Mouse (Mus musculus): ENCODE measurements around the gene Syp. TPM values are rescaled to one million over a fixed set of nuclear protein-coding genes. Genes with fewer than 3 reads are reported as not detected.

Gene Syp
- polyA plus RNA-seq, 1 experiment = 236 TPM

DNA sequence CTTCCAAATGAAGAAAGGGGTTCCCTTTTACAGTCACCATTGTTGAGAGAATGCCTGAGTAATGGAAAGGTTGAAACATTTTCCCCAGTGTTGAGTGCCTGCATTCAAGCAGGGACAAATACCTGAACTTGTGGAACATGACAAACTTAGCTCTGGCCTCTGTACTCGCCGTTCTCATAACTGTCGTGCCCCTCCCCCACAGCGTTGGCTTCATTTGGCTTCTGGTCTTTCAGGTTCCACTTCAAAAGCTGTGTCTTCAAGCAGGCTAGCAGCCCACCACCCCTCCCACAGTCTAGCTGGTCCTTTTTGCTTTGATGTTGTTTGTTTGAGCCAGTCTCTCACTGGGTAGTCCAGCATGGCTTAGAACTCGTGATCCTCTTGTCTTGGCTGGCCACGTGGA is 34.5 kb downstream of the Syp start:
- Histone ChIP-seq H3K4me3 (ENCODE audit: insufficient read depth, low read depth, low read length) (no peak overlapping the region), H3K4me1 (ENCODE audit: control insufficient read depth, insufficient read depth, low read length) (peaks cover 11% of the 10 kb centered on the region), H3K27ac (ENCODE audit: insufficient read depth, low read depth, low read length) (no peak overlapping the region)
- WGBS = 71% methylated on average over 6 of the region's 6 CpGs
- TF ChIP-seq CTCF (IDR thresholded peaks at IDR 0.05; ENCODE audit: insufficient read depth, low read depth, low read length) = no peak
- TF ChIP-seq POLR2A (IDR thresholded peaks at IDR 0.05; ENCODE audit: insufficient read depth, low read depth, low read length) = no peak

DNA sequence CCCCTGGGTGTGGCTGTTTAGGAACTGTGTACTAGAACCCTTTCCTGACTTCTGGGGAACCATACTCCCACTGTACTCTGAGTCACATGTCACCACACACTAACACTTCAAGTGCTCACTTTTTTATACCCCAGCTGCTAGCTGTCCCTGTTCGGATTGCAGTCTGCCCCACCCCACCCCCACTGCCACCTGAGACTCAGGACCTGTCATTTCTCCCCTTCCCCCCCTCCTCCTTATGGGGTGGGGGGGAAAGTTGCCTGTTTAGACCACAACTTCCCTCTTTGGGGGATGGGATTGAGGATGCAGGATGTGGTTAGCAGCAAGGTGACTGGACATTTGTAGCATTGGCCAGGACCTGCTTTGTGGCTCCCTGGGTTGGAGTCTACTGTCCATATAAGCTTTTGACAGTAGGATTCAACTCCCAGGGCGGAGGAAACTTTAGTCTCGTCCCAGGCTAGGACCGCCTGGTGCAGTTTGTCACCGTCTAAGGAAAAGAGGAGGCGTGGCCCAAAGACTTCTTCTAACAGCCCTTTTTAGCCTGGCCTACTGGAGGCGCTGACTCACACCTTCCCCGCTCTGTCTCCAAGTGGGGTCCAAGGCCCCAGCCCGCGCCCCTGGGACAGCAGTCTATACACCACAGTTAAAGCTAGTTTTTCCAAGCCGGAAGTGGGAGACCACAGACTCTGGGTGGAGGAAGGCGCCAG is 35.5 kb downstream of the Syp start:
- Histone ChIP-seq H3K27ac (ENCODE audit: insufficient read depth, low read depth, low read length) (no peak overlapping the region), H3K4me3 (ENCODE audit: insufficient read depth, low read depth, low read length) (no peak overlapping the region), H3K4me1 (ENCODE audit: control insufficient read depth, insufficient read depth, low read length) (peaks cover 11% of the 10 kb centered on the region)
- WGBS = 48% methylated on average over 12 of the region's 12 CpGs
- TF ChIP-seq POLR2A (IDR thresholded peaks at IDR 0.05; ENCODE audit: insufficient read depth, low read depth, low read length) (no peak), CTCF (IDR thresholded peaks at IDR 0.05; ENCODE audit: insufficient read depth, low read depth, low read length) (no peak)

DNA sequence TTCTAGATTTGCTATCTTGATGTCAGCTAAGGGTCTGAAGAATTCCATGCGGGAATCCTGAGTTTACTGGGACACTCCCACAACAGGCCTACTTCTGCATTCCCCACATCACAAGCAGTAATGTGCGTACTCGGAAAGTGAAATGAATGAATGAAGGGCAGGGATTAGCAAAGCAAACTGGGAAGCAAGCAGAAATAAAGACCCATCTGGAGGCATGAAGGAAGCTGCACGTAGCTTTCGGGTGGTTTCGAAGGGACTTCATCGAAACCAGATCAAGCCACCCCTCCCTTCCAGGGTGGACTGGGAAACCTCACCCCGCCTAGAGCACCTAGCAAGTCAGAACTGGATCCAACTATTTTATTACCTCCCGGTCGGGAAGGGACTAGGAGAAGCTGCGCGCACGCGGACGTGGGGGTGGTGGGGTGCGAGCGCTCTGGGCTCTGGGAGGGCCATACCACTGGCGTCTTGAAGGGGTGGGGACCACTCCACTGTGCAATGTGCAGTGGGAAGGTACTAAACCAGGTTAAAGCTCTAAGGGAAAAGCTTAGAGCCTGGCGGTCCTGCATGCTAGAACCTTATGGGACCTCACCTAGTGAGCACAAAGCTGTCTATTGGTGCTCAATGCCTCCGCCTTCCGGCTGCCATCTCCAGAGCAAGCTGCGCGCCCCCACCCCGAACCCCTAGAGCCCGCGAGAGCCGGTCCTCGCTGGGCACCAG is 36.2 kb downstream of the Syp start:
- WGBS = 27% methylated on average over 28 of the region's 28 CpGs
- peak overlapping the region; percentile 31 for H3K4me3 ChIP-seq (ENCODE audit: insufficient read depth, low read depth, low read length)
- TF ChIP-seq CTCF (IDR thresholded peaks at IDR 0.05; ENCODE audit: insufficient read depth, low read depth, low read length) = no peak
- no peak for TF ChIP-seq POLR2A (IDR thresholded peaks at IDR 0.05; ENCODE audit: insufficient read depth, low read depth, low read length)
- peaks cover 11% of the 10 kb centered on the region for H3K4me1 ChIP-seq (ENCODE audit: control insufficient read depth, insufficient read depth, low read length)
- no peak overlapping the region for H3K27ac ChIP-seq (ENCODE audit: insufficient read depth, low read depth, low read length)

DNA sequence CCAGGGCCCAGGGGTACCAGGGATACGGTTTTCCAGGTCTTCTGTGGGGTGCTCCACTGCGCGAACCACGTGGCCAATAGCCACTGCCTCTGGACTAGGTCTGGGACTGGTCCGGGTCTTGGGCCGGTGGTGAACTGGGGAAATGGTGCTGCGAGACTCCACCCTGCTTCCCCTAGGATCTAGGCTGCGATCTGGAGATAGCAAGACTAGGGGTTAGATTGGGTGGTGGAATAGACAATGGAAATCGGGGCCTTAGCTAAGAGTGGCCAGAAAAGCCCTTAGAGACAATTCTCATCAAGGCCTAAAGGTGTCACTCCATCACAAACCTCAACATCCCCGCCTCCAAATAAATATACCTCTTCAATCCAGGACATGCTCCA is 36.7 kb downstream of the Syp start:
- H3K4me1 ChIP-seq (ENCODE audit: control insufficient read depth, insufficient read depth, low read length) = peaks cover 11% of the 10 kb centered on the region
- no peak for TF ChIP-seq POLR2A (IDR thresholded peaks at IDR 0.05; ENCODE audit: insufficient read depth, low read depth, low read length)
- TF ChIP-seq CTCF (IDR thresholded peaks at IDR 0.05; ENCODE audit: insufficient read depth, low read depth, low read length) = no peak
- 35% methylated on average over 10 of the region's 10 CpGs for WGBS
- H3K4me3 ChIP-seq (ENCODE audit: insufficient read depth, low read depth, low read length) = peak overlapping the region; percentile 31
- H3K27ac ChIP-seq (ENCODE audit: insufficient read depth, low read depth, low read length) = no peak overlapping the region

DNA sequence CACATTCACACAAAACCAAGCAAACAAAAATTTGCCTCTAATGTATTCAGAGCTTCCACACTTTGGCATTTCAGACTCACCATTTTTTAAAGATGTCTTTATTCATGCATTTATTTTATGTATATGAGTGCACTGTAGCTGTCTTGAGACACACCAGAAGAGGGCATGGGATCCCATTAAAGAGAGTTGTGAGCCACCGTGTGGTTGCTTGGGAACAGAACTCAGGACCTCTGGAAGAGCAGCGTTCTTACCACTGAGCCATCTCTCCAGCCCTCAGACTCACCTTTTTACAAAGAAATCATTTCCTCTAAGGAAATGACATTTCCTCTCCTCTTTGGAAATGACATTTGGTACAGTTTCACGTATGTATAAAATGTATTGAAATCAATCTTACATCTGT is 40.7 kb downstream of the Syp start:
- WGBS = 48% methylated on average over 3 of the region's 3 CpGs
- no peak overlapping the region for H3K4me3 ChIP-seq (ENCODE audit: insufficient read depth, low read depth, low read length)
- no peak overlapping the region for H3K27ac ChIP-seq (ENCODE audit: insufficient read depth, low read depth, low read length)
- H3K4me1 ChIP-seq (ENCODE audit: control insufficient read depth, insufficient read depth, low read length) = peaks cover 3% of the 10 kb centered on the region; the same call in 1 of the 2 replicates
- no peak for TF ChIP-seq CTCF (IDR thresholded peaks at IDR 0.05; ENCODE audit: insufficient read depth, low read depth, low read length)
- TF ChIP-seq POLR2A (IDR thresholded peaks at IDR 0.05; ENCODE audit: insufficient read depth, low read depth, low read length) = no peak

DNA sequence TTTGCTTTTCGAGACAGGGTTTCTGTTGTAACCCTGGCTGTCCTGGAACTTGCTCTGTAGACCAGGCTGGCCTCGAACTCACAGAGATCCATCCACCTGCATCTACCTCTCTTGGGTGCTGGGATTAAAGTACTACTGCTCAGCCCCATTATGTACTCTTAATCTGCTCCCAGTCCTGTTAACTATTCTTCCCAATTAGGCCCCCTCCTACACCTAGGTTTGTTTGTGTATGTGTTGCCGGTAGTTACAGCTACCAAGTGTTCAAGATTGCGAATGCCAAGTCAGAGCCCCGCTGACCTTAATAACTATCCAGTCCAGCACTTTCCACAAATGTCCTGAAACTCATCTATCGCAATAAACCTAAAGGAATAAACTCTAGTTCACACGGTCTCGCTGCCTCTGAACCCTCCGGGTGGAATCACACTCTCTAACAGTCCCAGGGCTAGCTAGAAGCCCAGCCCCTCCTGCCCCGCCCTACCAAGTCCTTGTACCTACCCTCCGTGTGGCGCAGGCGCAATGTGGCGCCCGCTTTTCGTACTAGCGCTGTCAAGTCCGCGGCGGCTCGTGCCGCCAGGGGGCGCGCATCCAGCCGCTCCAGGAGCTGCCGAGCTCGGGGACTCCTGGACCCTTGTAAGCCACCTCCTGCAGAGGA is 41.3 kb downstream of the Syp start:
- H3K4me1 ChIP-seq (ENCODE audit: control insufficient read depth, insufficient read depth, low read length) = peaks cover 3% of the 10 kb centered on the region; the same call in 1 of the 2 replicates
- no peak overlapping the region for H3K27ac ChIP-seq (ENCODE audit: insufficient read depth, low read depth, low read length)
- 22% methylated on average over 27 of the region's 27 CpGs for WGBS
- H3K4me3 ChIP-seq (ENCODE audit: insufficient read depth, low read depth, low read length) = peak overlapping the region; percentile 23; the same call in 1 of the 2 replicates
- TF ChIP-seq POLR2A (IDR thresholded peaks at IDR 0.05; ENCODE audit: insufficient read depth, low read depth, low read length) = no peak
- peak; percentile 49; the same call in 1 of the 2 replicates for TF ChIP-seq CTCF (IDR thresholded peaks at IDR 0.05; ENCODE audit: insufficient read depth, low read depth, low read length)

DNA sequence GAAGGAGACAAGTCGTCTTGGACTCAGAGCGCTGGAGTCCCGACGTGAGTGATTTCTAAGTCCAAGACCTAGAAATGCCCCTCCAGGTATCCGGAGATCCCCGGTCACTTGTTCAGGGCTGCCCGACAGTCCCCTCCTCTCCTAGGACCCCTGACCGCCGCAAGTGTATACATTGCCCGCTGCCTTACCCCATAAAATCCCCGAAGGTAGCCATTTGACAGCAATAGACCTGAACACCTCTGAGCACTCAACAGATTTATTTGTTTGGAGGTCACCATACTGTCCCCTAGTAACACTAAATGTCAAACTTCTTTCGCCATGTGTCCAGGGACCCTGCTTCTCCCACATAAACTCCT is 41.8 kb downstream of the Syp start:
- Histone ChIP-seq H3K27ac (ENCODE audit: insufficient read depth, low read depth, low read length) (no peak overlapping the region), H3K4me1 (ENCODE audit: control insufficient read depth, insufficient read depth, low read length) (no peaks in the 10 kb centered on the region), H3K4me3 (ENCODE audit: insufficient read depth, low read depth, low read length) (peak overlapping the region; percentile 23; the same call in 1 of the 2 replicates)
- 24% methylated on average over 12 of the region's 12 CpGs for WGBS
- TF ChIP-seq CTCF (IDR thresholded peaks at IDR 0.05; ENCODE audit: insufficient read depth, low read depth, low read length) = no peak
- TF ChIP-seq POLR2A (IDR thresholded peaks at IDR 0.05; ENCODE audit: insufficient read depth, low read depth, low read length) = no peak

DNA sequence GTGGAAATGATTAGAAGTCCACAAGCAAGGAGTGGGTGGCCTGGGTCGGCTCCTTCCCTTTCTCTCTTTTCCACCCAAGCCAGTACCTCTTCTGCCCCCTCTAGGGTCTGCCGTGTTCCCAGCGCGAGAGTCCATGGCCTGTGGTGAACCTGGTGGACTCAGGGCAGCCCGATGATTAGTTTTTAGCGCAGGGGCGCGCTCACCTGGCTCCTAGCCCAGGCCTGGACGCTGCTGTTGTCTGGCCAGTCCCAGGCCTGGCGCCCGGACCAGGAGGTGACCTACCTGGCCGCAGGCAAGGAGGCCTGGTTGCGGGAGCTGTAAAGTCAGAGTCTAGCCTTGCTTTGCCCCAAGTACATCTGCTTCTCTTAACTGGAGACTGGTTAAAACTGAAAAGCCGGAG is 42.6 kb downstream of the Syp start, which contains the start of gene Magix:
TSS of gene Magix (minus strand) at position 388 of the 400 bp plus-strand sequence.
- TF ChIP-seq CTCF (IDR thresholded peaks at IDR 0.05; ENCODE audit: insufficient read depth, low read depth, low read length) (no peak), POLR2A (IDR thresholded peaks at IDR 0.05; ENCODE audit: insufficient read depth, low read depth, low read length) (no peak)
- no peak within 1 kb of the TSS; the same call in 1 of the 2 replicates for H3K4me3 ChIP-seq (ENCODE audit: insufficient read depth, low read depth, low read length)
- WGBS = 66% methylated on average over 14 of the region's 14 CpGs

DNA sequence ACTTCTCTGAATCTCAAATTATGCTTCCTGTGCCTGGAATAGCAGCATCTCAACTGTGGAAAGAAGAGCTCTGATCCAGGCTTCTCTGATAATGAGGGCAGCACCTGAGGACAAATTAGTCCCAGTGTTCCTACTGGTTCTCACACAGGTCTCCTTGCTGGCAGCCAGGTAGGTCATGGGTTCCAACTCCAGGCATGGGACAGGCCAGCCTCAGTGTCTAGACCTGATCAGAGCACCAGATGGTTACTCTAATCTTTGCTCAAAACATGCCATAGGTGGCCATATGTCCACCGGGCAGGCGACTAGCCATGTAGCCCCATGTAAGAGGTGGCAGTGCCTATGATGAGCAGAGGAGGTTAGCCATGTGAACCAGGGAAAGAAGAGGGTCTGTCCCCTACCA is 50.0 kb downstream of the Syp start:
- 93% methylated on average over 2 of the region's 2 CpGs for WGBS
- no peak for TF ChIP-seq POLR2A (IDR thresholded peaks at IDR 0.05; ENCODE audit: insufficient read depth, low read depth, low read length)
- no peak for TF ChIP-seq CTCF (IDR thresholded peaks at IDR 0.05; ENCODE audit: insufficient read depth, low read depth, low read length)
- Histone ChIP-seq H3K4me3 (ENCODE audit: insufficient read depth, low read depth, low read length) (no peak overlapping the region), H3K4me1 (ENCODE audit: control insufficient read depth, insufficient read depth, low read length) (no peaks in the 10 kb centered on the region), H3K27ac (ENCODE audit: insufficient read depth, low read depth, low read length) (no peak overlapping the region)

More for the DNA sequence above, 42.6 kb downstream of the Syp start, which contains the start of gene Magix:
- H3K27ac ChIP-seq (ENCODE audit: insufficient read depth, low read depth, low read length) = no peak within 1 kb of the TSS
- H3K4me1 ChIP-seq (ENCODE audit: control insufficient read depth, insufficient read depth, low read length) = no peaks in the 10 kb centered on the region
